Comparison of ENCODE assay signal across 24 mouse cellular contexts in genomic region chr6:121600927-121601326, GRCm38 (mm10). TPM values are rescaled to one million over a fixed set of nuclear protein-coding genes. Genes with fewer than 3 reads are reported as not detected.
DNase-seq lines count a peak whose midpoint lies in the region; ATAC-seq lines count a peak whose summit lies in the region.
"Had no signal": no experiment of that assay in that cellular context is flagged by ENCODE, and none has a peak within 500 bp of the region (broad histone marks: within the 10 kb centered on the region; RNA-seq: fewer than 3 reads in every experiment).

No protein-coding gene starts in this region.

- H3K27ac ChIP-seq in embryonic facial prominence, embryonic 14.5 days (replicated peaks; ENCODE audit: low read depth, low read length), result no peak overlapping the region
- no peak overlapping the region for H3K27ac ChIP-seq in embryonic facial prominence, embryonic 10.5 days (replicated peaks)
- H3K27ac ChIP-seq in kidney, embryonic 14.5 days (ENCODE audit: low read depth, low read length), result no peak overlapping the region
- H3K27ac ChIP-seq in kidney, embryonic 16.5 days (ENCODE audit: low read length), result no peak overlapping the region
- no peak overlapping the region for H3K27ac ChIP-seq in limb, embryonic 11.5 days (replicated peaks; ENCODE audit: low read depth, low read length)
- H3K27ac ChIP-seq in limb, embryonic 10.5 days, result no peak overlapping the region
- H3K27ac ChIP-seq: embryonic facial prominence, embryonic 13.5 days; forebrain, embryonic 13.5 days; forebrain, embryonic 15.5 days had no signal

- 94% methylated on average over 1 of the region's 1 CpGs for WGBS in embryonic facial prominence, embryonic 14.5 days
- 82% methylated on average over 1 of the region's 1 CpGs for WGBS in embryonic facial prominence, embryonic 10.5 days
- 48% methylated on average over 1 of the region's 1 CpGs for WGBS in kidney, embryonic 14.5 days
- 31% methylated on average over 1 of the region's 1 CpGs for WGBS in kidney, embryonic 16.5 days
- 72% methylated on average over 1 of the region's 1 CpGs for WGBS in limb, embryonic 11.5 days
- WGBS in limb, embryonic 10.5 days, result 81% methylated on average over 1 of the region's 1 CpGs

- no peaks in the 10 kb centered on the region for H3K36me3 ChIP-seq in embryonic facial prominence, embryonic 14.5 days (ENCODE audit: control insufficient read depth, insufficient read depth, low read length)
- no peaks in the 10 kb centered on the region for H3K36me3 ChIP-seq in embryonic facial prominence, embryonic 10.5 days (replicated peaks)
- no peaks in the 10 kb centered on the region for H3K36me3 ChIP-seq in kidney, embryonic 14.5 days (ENCODE audit: control insufficient read depth, insufficient read depth, low read length)
- H3K36me3 ChIP-seq in kidney, embryonic 16.5 days (ENCODE audit: insufficient read depth, low read length), result no peaks in the 10 kb centered on the region
- H3K36me3 ChIP-seq in limb, embryonic 11.5 days (ENCODE audit: control insufficient read depth, insufficient read depth, low read length), result no peaks in the 10 kb centered on the region
- H3K36me3 ChIP-seq in limb, embryonic 10.5 days, result no peaks in the 10 kb centered on the region
- H3K36me3 ChIP-seq: embryonic facial prominence, embryonic 13.5 days; forebrain, embryonic 15.5 days; G1E had no signal

- DNase-seq in embryonic facial prominence, embryonic 14.5 days (ENCODE audit: low spot score), result peak; percentile 5
- DNase-seq in embryonic facial prominence, embryonic 10.5 days (ENCODE audit: low spot score), result no peak
- DNase-seq in kidney, postnatal 10 days, result no peak
- DNase-seq in kidney, postnatal 4 days, result no peak
- no peak for DNase-seq in limb, embryonic 11.5 days (ENCODE audit: low spot score)
- no peak for DNase-seq in limb, embryonic 10.5 days (ENCODE audit: low spot score)
- DNase-seq: adrenal gland, adult 8-10 months; adrenal gland, postnatal 14 days; adrenal gland, postnatal 36 days; B cell, adult 2 months; cerebellum, adult 11-12 months; cerebellum, adult 2 months; cerebellum, adult 9-10 months; cerebellum, postnatal 10 days; cerebellum, postnatal 25 days had no signal

- no peaks in the 10 kb centered on the region for H3K4me1 ChIP-seq in embryonic facial prominence, embryonic 14.5 days (ENCODE audit: control insufficient read depth, insufficient read depth, low read length)
- H3K4me1 ChIP-seq in embryonic facial prominence, embryonic 10.5 days, result no peaks in the 10 kb centered on the region
- no peaks in the 10 kb centered on the region for H3K4me1 ChIP-seq in kidney, embryonic 14.5 days (ENCODE audit: control insufficient read depth, insufficient read depth, low read length)
- H3K4me1 ChIP-seq in kidney, embryonic 16.5 days (ENCODE audit: insufficient read depth, low read length), result no peaks in the 10 kb centered on the region
- no peaks in the 10 kb centered on the region for H3K4me1 ChIP-seq in limb, embryonic 11.5 days (ENCODE audit: control insufficient read depth, insufficient read depth, low read length)
- H3K4me1 ChIP-seq in limb, embryonic 10.5 days, result no peaks in the 10 kb centered on the region
- H3K4me1 ChIP-seq: embryonic facial prominence, embryonic 13.5 days; forebrain, embryonic 13.5 days; forebrain, embryonic 15.5 days had no signal

- H3K4me3 ChIP-seq in embryonic facial prominence, embryonic 14.5 days (ENCODE audit: low read depth, low read length), result no peak overlapping the region
- no peak overlapping the region for H3K4me3 ChIP-seq in embryonic facial prominence, embryonic 10.5 days
- H3K4me3 ChIP-seq in kidney, embryonic 14.5 days (ENCODE audit: low read length), result no peak overlapping the region
- H3K4me3 ChIP-seq in kidney, embryonic 16.5 days (ENCODE audit: low read length), result no peak overlapping the region
- H3K4me3 ChIP-seq in limb, embryonic 11.5 days (ENCODE audit: low read depth, low read length), result no peak overlapping the region
- H3K4me3 ChIP-seq in limb, embryonic 10.5 days, result no peak overlapping the region
- H3K4me3 ChIP-seq: embryonic facial prominence, embryonic 13.5 days; forebrain, embryonic 13.5 days; forebrain, embryonic 15.5 days had no signal

- H3K4me2 ChIP-seq in embryonic facial prominence, embryonic 14.5 days (ENCODE audit: low read depth, low read length), result no peak overlapping the region
- no peak overlapping the region for H3K4me2 ChIP-seq in kidney, embryonic 14.5 days (replicated peaks; ENCODE audit: low read depth, low read length)
- H3K4me2 ChIP-seq in kidney, embryonic 16.5 days (replicated peaks; ENCODE audit: low read depth, low read length), result no peak overlapping the region
- H3K4me2 ChIP-seq in limb, embryonic 11.5 days (ENCODE audit: low read depth, severe bottlenecking), result no peak overlapping the region
- H3K4me2 ChIP-seq: embryonic facial prominence, embryonic 13.5 days; forebrain, embryonic 13.5 days; forebrain, embryonic 15.5 days had no signal

- no peak overlapping the region for H3K9ac ChIP-seq in embryonic facial prominence, embryonic 14.5 days (ENCODE audit: low read depth, low read length)
- H3K9ac ChIP-seq in kidney, embryonic 14.5 days (ENCODE audit: low read depth, low read length), result no peak overlapping the region
- no peak overlapping the region for H3K9ac ChIP-seq in kidney, embryonic 16.5 days (replicated peaks; ENCODE audit: low read length)
- no peak overlapping the region for H3K9ac ChIP-seq in limb, embryonic 11.5 days (ENCODE audit: low read length)
- H3K9ac ChIP-seq: embryonic facial prominence, embryonic 13.5 days; forebrain, embryonic 13.5 days; forebrain, embryonic 15.5 days had no signal

- ATAC-seq in embryonic facial prominence, embryonic 14.5 days (ENCODE audit: low read depth), result no peak
- ATAC-seq in kidney, embryonic 14.5 days (ENCODE audit: low FRiP score, low TSS enrichment), result peak; percentile 81; the same call in 1 of the 2 replicates
- peak; percentile 70; the same call in 1 of the 2 replicates for ATAC-seq in kidney, embryonic 16.5 days (ENCODE audit: low FRiP score, low TSS enrichment)
- peak; percentile 26; the same call in 1 of the 2 replicates for ATAC-seq in limb, embryonic 11.5 days (ENCODE audit: insufficient number of reproducible peaks, low FRiP score, low TSS enrichment, low read depth)
- ATAC-seq: activated CD4-positive, CD25-positive, alpha-beta regulatory T cell, adult 4 months; CD4-positive, CD25-positive, alpha-beta regulatory T cell, adult 4 months; forebrain, embryonic 13.5 days; forebrain, embryonic 15.5 days; Patski had no signal

- no peaks in the 10 kb centered on the region for H3K9me3 ChIP-seq in embryonic facial prominence, embryonic 14.5 days (ENCODE audit: control insufficient read depth, low read length)
- H3K9me3 ChIP-seq in embryonic facial prominence, embryonic 10.5 days, result no peaks in the 10 kb centered on the region
- H3K9me3 ChIP-seq in kidney, embryonic 14.5 days (ENCODE audit: control insufficient read depth, low read length), result no peaks in the 10 kb centered on the region
- no peaks in the 10 kb centered on the region for H3K9me3 ChIP-seq in kidney, embryonic 16.5 days (ENCODE audit: low read length)
- no peaks in the 10 kb centered on the region for H3K9me3 ChIP-seq in limb, embryonic 11.5 days (ENCODE audit: control insufficient read depth, low read length)
- H3K9me3 ChIP-seq in limb, embryonic 10.5 days (replicated peaks), result no peaks in the 10 kb centered on the region
- H3K9me3 ChIP-seq: embryonic facial prominence, embryonic 13.5 days; forebrain, embryonic 13.5 days; forebrain, embryonic 15.5 days; G1E had no signal

- H3K27me3 ChIP-seq in embryonic facial prominence, embryonic 14.5 days (replicated peaks; ENCODE audit: control insufficient read depth, insufficient read depth, low read length), result no peaks in the 10 kb centered on the region
- no peaks in the 10 kb centered on the region for H3K27me3 ChIP-seq in embryonic facial prominence, embryonic 10.5 days (replicated peaks; ENCODE audit: low read depth, poor library complexity, severe bottlenecking)
- no peaks in the 10 kb centered on the region for H3K27me3 ChIP-seq in kidney, embryonic 14.5 days (ENCODE audit: control insufficient read depth, insufficient read depth, low read length)
- H3K27me3 ChIP-seq in kidney, embryonic 16.5 days (ENCODE audit: insufficient read depth, low read length), result no peaks in the 10 kb centered on the region
- no peaks in the 10 kb centered on the region for H3K27me3 ChIP-seq in limb, embryonic 11.5 days (ENCODE audit: control insufficient read depth, insufficient read depth, low read length)
- H3K27me3 ChIP-seq in limb, embryonic 10.5 days (ENCODE audit: low read depth, poor library complexity, severe bottlenecking), result no peaks in the 10 kb centered on the region
- H3K27me3 ChIP-seq: embryonic facial prominence, embryonic 13.5 days; forebrain, embryonic 13.5 days; forebrain, embryonic 15.5 days had no signal

RNA-seq across cellular contexts. Expression of gene A2m, which starts 34.2 kb away (rescaled TPM):
- 2.4 and 3.1 TPM in 2 replicates for polyA plus RNA-seq in embryonic facial prominence, embryonic 14.5 days (2014; fragmentation: Nextera tagmentation; extraction: Ambion mirVana)
- 1.7 and 2.3 TPM in 2 replicates for polyA plus RNA-seq in embryonic facial prominence, embryonic 10.5 days (2016; fragmentation: Nextera tagmentation; extraction: Ambion mirVana)
- polyA plus RNA-seq in kidney, embryonic 14.5 days (2014; fragmentation: Nextera tagmentation; extraction: Ambion mirVana), result 0.11 and 0.46 TPM in 2 replicates
- 0.94 and 1.2 TPM in 2 replicates for polyA plus RNA-seq in kidney, embryonic 16.5 days (2015; fragmentation: Nextera tagmentation; extraction: Ambion mirVana)
- polyA plus RNA-seq in limb, embryonic 11.5 days (2014; fragmentation: Nextera tagmentation; extraction: Ambion mirVana), result 1.5 and 2.1 TPM in 2 replicates
- 0.80 and 1.3 TPM in 2 replicates for polyA plus RNA-seq in limb, embryonic 10.5 days (2016; fragmentation: Nextera tagmentation; extraction: Ambion mirVana)
- polyA plus RNA-seq: G1E had no signal
